Mouse (Mus musculus) hindbrain, embryonic 15.5 days (tissue): ENCODE data around the gene Rtn4r. TPM values are rescaled to one million over a fixed set of nuclear protein-coding genes. Genes with fewer than 3 reads are reported as not detected.

Source experiments
- ATAC-seq: fragments of 200-750 bp; cut with Nextera tagmentation; 2 replicates; pipeline ENCODE4 v1.8.0; 2017; ENCODE audit warnings: low read depth, moderate number of reproducible peaks, moderate TSS enrichment; ENCODE audit not compliant: low FRiP score
- H3K27ac ChIP-seq: fragments of 300-500 bp; sonication (generic); replicated peaks from 2 replicates; pipeline ENCODE4 v1.5.1; 2015; ENCODE audit warnings: mild to moderate bottlenecking, inconsistent platforms
- H3K27me3 ChIP-seq: fragments of 300-500 bp; sonication (generic); 2 replicates; pipeline ENCODE4 v1.6.1; 2015; ENCODE audit warnings: control low read depth, inconsistent platforms
- H3K36me3 ChIP-seq: fragments of 300-500 bp; sonication (generic); 2 replicates; pipeline ENCODE4 v1.6.1; 2015; ENCODE audit warnings: control low read depth, inconsistent platforms
- H3K4me1 ChIP-seq: fragments of 300-500 bp; sonication (generic); replicated peaks from 2 replicates; pipeline ENCODE4 v1.6.1; 2015; ENCODE audit warnings: control low read depth, inconsistent platforms
- H3K4me2 ChIP-seq: fragments of 300-500 bp; sonication (generic); 2 replicates; pipeline ENCODE4 v1.6.1; 2015; ENCODE audit warnings: moderate library complexity, mild to moderate bottlenecking, inconsistent platforms
- H3K4me3 ChIP-seq: fragments of 300-500 bp; sonication (generic); 2 replicates; pipeline ENCODE4 v1.5.1; 2015; ENCODE audit warnings: mild to moderate bottlenecking, inconsistent platforms
- H3K9ac ChIP-seq: fragments of 300-500 bp; sonication (generic); 2 replicates; pipeline ENCODE4 v1.6.1; 2015; ENCODE audit warnings: inconsistent platforms
- H3K9me3 ChIP-seq: fragments of 300-500 bp; sonication (generic); 2 replicates; pipeline ENCODE4 v1.6.1; 2016; ENCODE audit warnings: control low read depth, inconsistent platforms
- WGBS: fragments of 180-500 bp; shearing (Covaris S2); methylation state at CpG from one replicate; pipeline ENCODE4 v1.1.7; 2015; 5-methylcytosine and 5-hydroxymethylcytosine counted together
- polyA plus RNA-seq: library from polyadenylated mRNA; unstranded; fragments of >200 nt; fragmentation: Nextera tagmentation; extraction: Ambion mirVana; gene quantifications from 2 replicates; pipeline ENCODE4 v1.2.1, GENCODE M21; 2015

Gene Rtn4r
- polyA plus RNA-seq, 1 experiment from 2014 or later = 24.7 TPM

- Histone ChIP-seq H3K36me3 (no peaks in the 10 kb centered on the region), H3K9me3 (no peaks in the 10 kb centered on the region), H3K9ac (no peak overlapping the region), H3K4me2 (no peak overlapping the region), H3K4me3 (no peak overlapping the region), H3K27ac (no peak overlapping the region), H3K27me3 (no peaks in the 10 kb centered on the region), H3K4me1 (peaks cover 52% of the 10 kb centered on the region)
- ATAC-seq = no peak
- WGBS = 44% methylated on average over 8 of the region's 8 CpGs
Observed at GRCm38 (mm10) chr16:18144201-18144600, 16.8 kb downstream of the Rtn4r start.

- Histone ChIP-seq H3K4me2 (no peak overlapping the region), H3K9ac (no peak overlapping the region), H3K9me3 (no peaks in the 10 kb centered on the region), H3K27me3 (no peaks in the 10 kb centered on the region), H3K36me3 (no peaks in the 10 kb centered on the region), H3K4me3 (no peak overlapping the region), H3K27ac (peak overlapping the region; percentile 17; the same call in 1 of the 2 replicates), H3K4me1 (peaks cover 64% of the 10 kb centered on the region)
- 56% methylated on average over 5 of the region's 6 CpGs for WGBS
- ATAC-seq = no peak
Observed at GRCm38 (mm10) chr16:18145341-18145867, 18.0 kb downstream of the Rtn4r start.

GRCm38 (mm10) chr16:18148208-18148876, 20.9 kb downstream of the Rtn4r start:
- H3K4me1 ChIP-seq = peaks cover 69% of the 10 kb centered on the region
- 3% methylated on average over 6 of the region's 6 CpGs for WGBS
- no peaks in the 10 kb centered on the region for H3K27me3 ChIP-seq
- no peaks in the 10 kb centered on the region for H3K9me3 ChIP-seq
- peak; percentile 77; the same call in 1 of the 2 replicates for ATAC-seq
- H3K4me3 ChIP-seq = no peak overlapping the region
- H3K36me3 ChIP-seq = 0 out of 2 replicates have a peak, but pooled peaks cover 5% of the 10 kb centered on the region
- no peak overlapping the region for H3K9ac ChIP-seq
- 0 out of 2 replicates have a peak overlapping the region, but pooled peaks have one; percentile 6 for H3K4me2 ChIP-seq
- H3K27ac ChIP-seq = peak overlapping the region; percentile 52

GRCm38 (mm10) chr16:18149205-18149604, 21.8 kb downstream of the Rtn4r start:
- no peak overlapping the region for H3K9ac ChIP-seq
- no peak overlapping the region for H3K4me2 ChIP-seq
- peaks cover 73% of the 10 kb centered on the region for H3K4me1 ChIP-seq
- WGBS = 49% methylated on average over 6 of the region's 6 CpGs
- no peaks in the 10 kb centered on the region for H3K27me3 ChIP-seq
- 0 out of 2 replicates have a peak overlapping the region, but pooled peaks have one; percentile 21 for H3K27ac ChIP-seq
- ATAC-seq = no peak
- H3K9me3 ChIP-seq = no peaks in the 10 kb centered on the region
- 0 out of 2 replicates have a peak, but pooled peaks cover 5% of the 10 kb centered on the region for H3K36me3 ChIP-seq
- H3K4me3 ChIP-seq = no peak overlapping the region

- Histone ChIP-seq H3K27me3 (no peaks in the 10 kb centered on the region), H3K4me3 (no peak overlapping the region), H3K4me2 (no peak overlapping the region), H3K9ac (no peak overlapping the region), H3K27ac (no peak overlapping the region), H3K9me3 (no peaks in the 10 kb centered on the region), H3K36me3 (0 out of 2 replicates have a peak, but pooled peaks cover 5% of the 10 kb centered on the region), H3K4me1 (peaks cover 67% of the 10 kb centered on the region)
- 90% methylated on average over 12 of the region's 12 CpGs for WGBS
- no peak for ATAC-seq
Observed at GRCm38 (mm10) chr16:18152189-18152588, 24.7 kb downstream of the Rtn4r start.

- H3K27me3 ChIP-seq = no peaks in the 10 kb centered on the region
- no peak overlapping the region for H3K9ac ChIP-seq
- H3K27ac ChIP-seq = no peak overlapping the region
- no peak overlapping the region for H3K4me2 ChIP-seq
- 0 out of 2 replicates have a peak, but pooled peaks cover 5% of the 10 kb centered on the region for H3K36me3 ChIP-seq
- H3K4me3 ChIP-seq = no peak overlapping the region
- peaks cover 60% of the 10 kb centered on the region for H3K4me1 ChIP-seq
- 93% methylated on average over 9 of the region's 9 CpGs for WGBS
- H3K9me3 ChIP-seq = no peaks in the 10 kb centered on the region
- ATAC-seq = no peak
Observed at GRCm38 (mm10) chr16:18152769-18153445, 25.5 kb downstream of the Rtn4r start.

- Histone ChIP-seq H3K27me3 (no peaks in the 10 kb centered on the region), H3K4me3 (no peak overlapping the region), H3K27ac (peak overlapping the region; percentile 13; the same call in 1 of the 2 replicates), H3K36me3 (0 out of 2 replicates have a peak, but pooled peaks cover 5% of the 10 kb centered on the region), H3K9me3 (no peaks in the 10 kb centered on the region), H3K4me2 (no peak overlapping the region), H3K4me1 (peaks cover 42% of the 10 kb centered on the region), H3K9ac (no peak overlapping the region)
- WGBS = 35% methylated on average over 14 of the region's 14 CpGs
- peak; percentile 43; the same call in 1 of the 2 replicates for ATAC-seq
Observed at GRCm38 (mm10) chr16:18154521-18155171, 27.2 kb downstream of the Rtn4r start.

- H3K9me3 ChIP-seq = no peaks in the 10 kb centered on the region
- H3K36me3 ChIP-seq = no peaks in the 10 kb centered on the region
- no peak overlapping the region for H3K4me2 ChIP-seq
- H3K4me1 ChIP-seq = peaks cover 43% of the 10 kb centered on the region
- no peaks in the 10 kb centered on the region for H3K27me3 ChIP-seq
- no peak overlapping the region for H3K9ac ChIP-seq
- peak overlapping the region; percentile 26 for H3K27ac ChIP-seq
- 50% methylated on average over 12 of the region's 12 CpGs for WGBS
- ATAC-seq = peak; percentile 27; the same call in 1 of the 2 replicates
- H3K4me3 ChIP-seq = no peak overlapping the region
Observed at GRCm38 (mm10) chr16:18156579-18157350, 29.3 kb downstream of the Rtn4r start.

GRCm38 (mm10) chr16:18159255-18159654, 31.8 kb downstream of the Rtn4r start:
- H3K4me1 ChIP-seq = peaks cover 40% of the 10 kb centered on the region
- no peak overlapping the region for H3K27ac ChIP-seq
- no peaks in the 10 kb centered on the region for H3K36me3 ChIP-seq
- no peak for ATAC-seq
- H3K9me3 ChIP-seq = no peaks in the 10 kb centered on the region
- no peak overlapping the region for H3K4me3 ChIP-seq
- no peaks in the 10 kb centered on the region for H3K27me3 ChIP-seq
- no peak overlapping the region for H3K4me2 ChIP-seq
- WGBS = 92% methylated on average over 6 of the region's 6 CpGs
- no peak overlapping the region for H3K9ac ChIP-seq

- H3K9me3 ChIP-seq = no peaks in the 10 kb centered on the region
- no peaks in the 10 kb centered on the region for H3K36me3 ChIP-seq
- no peak overlapping the region for H3K4me2 ChIP-seq
- WGBS = 36% methylated on average over 1 of the region's 1 CpGs
- no peak for ATAC-seq
- H3K4me3 ChIP-seq = no peak overlapping the region
- peaks cover 40% of the 10 kb centered on the region for H3K4me1 ChIP-seq
- no peaks in the 10 kb centered on the region for H3K27me3 ChIP-seq
- no peak overlapping the region for H3K27ac ChIP-seq
- no peak overlapping the region for H3K9ac ChIP-seq
Observed at GRCm38 (mm10) chr16:18159778-18160177, 32.3 kb downstream of the Rtn4r start.

GRCm38 (mm10) chr16:18160514-18160913, 33.1 kb downstream of the Rtn4r start:
- 0 out of 2 replicates have a peak overlapping the region, but pooled peaks have one; percentile 7 for H3K27ac ChIP-seq
- H3K36me3 ChIP-seq = no peaks in the 10 kb centered on the region
- ATAC-seq = no peak; the same call in 1 of the 2 replicates
- no peaks in the 10 kb centered on the region for H3K27me3 ChIP-seq
- peaks cover 37% of the 10 kb centered on the region for H3K4me1 ChIP-seq
- WGBS = 41% methylated on average over 7 of the region's 7 CpGs
- no peak overlapping the region for H3K9ac ChIP-seq
- H3K9me3 ChIP-seq = no peaks in the 10 kb centered on the region
- H3K4me3 ChIP-seq = no peak overlapping the region
- H3K4me2 ChIP-seq = no peak overlapping the region
